Mouse (Mus musculus): ENCODE measurements at regions not wholly inside any gene's neighbourhood (a gene's known extent, or its start where the extent isn't known, plus 50 kb on each side); places are given as distances from the start of the nearest gene placed in this dataset.

DNA sequence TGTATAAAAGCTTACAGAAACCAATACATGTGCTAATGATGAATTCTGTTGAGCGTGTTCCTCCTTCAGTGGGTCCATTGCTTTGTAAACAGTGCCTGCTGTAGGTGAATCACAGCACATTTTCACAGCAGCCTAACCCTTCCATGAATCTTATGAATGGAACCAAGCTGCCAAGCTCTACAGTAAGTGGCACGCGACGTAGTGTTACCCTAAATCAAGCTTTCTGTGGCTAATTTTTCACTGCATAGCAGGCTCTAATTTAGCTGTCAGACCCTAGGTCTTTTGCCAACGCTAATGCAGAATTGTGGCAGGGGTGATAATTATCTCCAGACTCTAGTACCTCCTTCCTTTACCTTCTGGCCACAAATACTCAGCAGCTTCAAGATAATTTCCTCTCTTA is 339.0 kb upstream of the Ercc4 start:
- Histone ChIP-seq H3K4me3 (ENCODE audit: control insufficient read depth, low read depth, low read length) (no peak overlapping the region), H3K27ac (ENCODE audit: control insufficient read depth, insufficient read depth, low read depth, low read length) (no peak overlapping the region), H3K36me3 (ENCODE audit: control insufficient read depth, insufficient read depth, low read length) (no peaks in the 10 kb centered on the region), H3K27me3 (ENCODE audit: control insufficient read depth, insufficient read depth, low read length) (no peaks in the 10 kb centered on the region), H3K4me1 (ENCODE audit: control insufficient read depth, insufficient read depth, low read length) (no peaks in the 10 kb centered on the region)
- TF ChIP-seq CTCF (IDR thresholded peaks at IDR 0.05; ENCODE audit: control insufficient read depth, insufficient read depth, insufficient replicate concordance, low read depth, low read length) = no peak

DNA sequence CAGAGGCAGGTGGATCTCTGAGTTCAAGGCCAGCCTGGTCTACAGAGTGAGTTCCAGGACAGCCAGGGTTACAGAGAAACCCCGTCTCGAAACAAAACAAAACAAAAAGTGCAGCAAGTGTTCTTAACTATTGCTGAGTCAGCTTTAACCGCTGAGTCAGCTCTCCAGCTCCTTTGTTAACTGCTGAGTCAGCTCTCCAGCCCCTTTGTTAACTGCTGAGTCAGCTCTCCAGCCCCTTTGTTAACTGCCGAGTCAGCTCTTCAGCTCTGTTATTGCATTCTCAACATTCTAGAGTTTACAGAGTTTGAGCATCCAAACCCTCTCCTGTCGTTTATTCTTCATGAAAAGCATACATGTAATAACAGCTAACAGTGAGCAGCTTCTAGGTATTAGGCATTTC is 336.9 kb upstream of the Ercc4 start:
- Histone ChIP-seq H3K27me3 (ENCODE audit: control insufficient read depth, insufficient read depth, low read length) (no peaks in the 10 kb centered on the region), H3K4me1 (ENCODE audit: control insufficient read depth, insufficient read depth, low read length) (no peaks in the 10 kb centered on the region), H3K4me3 (ENCODE audit: control insufficient read depth, low read depth, low read length) (no peak overlapping the region), H3K36me3 (ENCODE audit: control insufficient read depth, insufficient read depth, low read length) (no peaks in the 10 kb centered on the region), H3K27ac (ENCODE audit: control insufficient read depth, insufficient read depth, low read depth, low read length) (no peak overlapping the region)
- TF ChIP-seq CTCF (IDR thresholded peaks at IDR 0.05; ENCODE audit: control insufficient read depth, insufficient read depth, insufficient replicate concordance, low read depth, low read length) (no peak), POLR2A (IDR thresholded peaks at IDR 0.05; ENCODE audit: control insufficient read depth, low read depth, low read length) (no peak)

DNA sequence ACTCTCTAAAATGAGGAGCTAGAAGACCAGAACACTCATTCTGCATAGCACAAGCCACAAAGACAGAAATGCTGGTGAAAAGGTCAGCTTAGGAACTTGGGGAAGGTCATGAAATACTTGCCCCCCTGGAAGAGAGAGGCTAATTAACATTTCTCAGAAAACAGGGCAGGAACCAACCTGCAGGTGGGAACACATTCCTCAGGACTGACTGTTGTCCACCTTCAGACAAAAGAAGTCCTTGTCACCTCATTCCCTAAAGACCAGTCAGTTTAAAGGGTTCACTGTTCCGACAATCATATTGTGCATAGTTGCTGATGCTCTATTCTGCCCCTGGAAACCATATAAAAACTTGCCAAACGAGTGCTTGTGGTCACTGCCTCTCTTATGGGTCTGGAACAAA is 333.6 kb upstream of the Ercc4 start:
- Histone ChIP-seq H3K27ac (ENCODE audit: control insufficient read depth, insufficient read depth, low read depth, low read length) (no peak overlapping the region), H3K27me3 (ENCODE audit: control insufficient read depth, insufficient read depth, low read length) (no peaks in the 10 kb centered on the region), H3K36me3 (ENCODE audit: control insufficient read depth, insufficient read depth, low read length) (no peaks in the 10 kb centered on the region), H3K4me3 (ENCODE audit: control insufficient read depth, low read depth, low read length) (no peak overlapping the region), H3K4me1 (ENCODE audit: control insufficient read depth, insufficient read depth, low read length) (no peaks in the 10 kb centered on the region)
- no peak for TF ChIP-seq POLR2A (IDR thresholded peaks at IDR 0.05; ENCODE audit: control insufficient read depth, low read depth, low read length)
- no peak for TF ChIP-seq CTCF (IDR thresholded peaks at IDR 0.05; ENCODE audit: control insufficient read depth, insufficient read depth, insufficient replicate concordance, low read depth, low read length)

DNA sequence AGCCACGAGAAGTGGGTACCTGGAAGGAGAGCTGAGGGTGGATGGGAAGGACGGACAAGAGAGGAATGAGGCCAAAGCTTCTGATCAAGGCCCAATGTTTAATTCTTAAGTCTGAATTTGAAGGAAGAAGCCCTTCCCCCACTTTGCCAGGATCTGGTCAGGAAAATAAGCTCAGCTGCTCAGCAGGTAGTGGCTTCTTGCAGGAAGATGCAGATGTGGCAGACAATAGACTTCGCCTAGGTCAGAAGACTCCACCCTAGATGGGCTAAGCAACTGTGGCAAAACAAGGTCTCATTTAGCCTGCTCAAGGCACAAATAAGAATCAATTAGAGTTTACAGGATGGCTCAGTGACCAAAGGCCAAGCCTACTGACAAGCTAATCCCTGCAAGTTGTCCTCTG is 330.4 kb upstream of the Ercc4 start:
- no peaks in the 10 kb centered on the region for H3K36me3 ChIP-seq (ENCODE audit: control insufficient read depth, insufficient read depth, low read length)
- no peaks in the 10 kb centered on the region for H3K27me3 ChIP-seq (ENCODE audit: control insufficient read depth, insufficient read depth, low read length)
- no peak overlapping the region for H3K27ac ChIP-seq (ENCODE audit: control insufficient read depth, insufficient read depth, low read depth, low read length)
- peak overlapping the region; percentile 32 for H3K4me3 ChIP-seq (ENCODE audit: control insufficient read depth, low read depth, low read length)
- no peaks in the 10 kb centered on the region for H3K4me1 ChIP-seq (ENCODE audit: control insufficient read depth, insufficient read depth, low read length)
- TF ChIP-seq POLR2A (IDR thresholded peaks at IDR 0.05; ENCODE audit: control insufficient read depth, low read depth, low read length) (no peak), CTCF (IDR thresholded peaks at IDR 0.05; ENCODE audit: control insufficient read depth, insufficient read depth, insufficient replicate concordance, low read depth, low read length) (no peak)

DNA sequence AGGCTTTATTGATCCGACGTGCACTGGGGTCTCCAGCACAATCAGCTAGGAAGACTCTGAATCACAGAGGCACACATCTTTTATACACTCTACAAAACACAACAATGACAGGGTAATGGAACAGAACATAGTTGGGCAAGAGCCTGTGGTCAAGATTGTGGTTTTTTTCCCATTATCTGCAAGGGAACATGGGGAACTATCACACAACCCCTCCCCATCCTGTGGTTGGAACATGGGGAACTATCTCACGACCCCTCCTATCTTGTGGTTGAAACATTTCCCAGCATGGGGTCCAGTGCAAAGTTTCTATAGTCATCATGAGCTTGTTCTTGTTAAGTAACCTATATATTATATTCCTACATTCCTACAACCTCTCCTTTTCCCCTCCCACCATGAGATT is 328.8 kb upstream of the Ercc4 start:
- TF ChIP-seq CTCF (IDR thresholded peaks at IDR 0.05; ENCODE audit: control insufficient read depth, insufficient read depth, insufficient replicate concordance, low read depth, low read length) = no peak
- H3K4me3 ChIP-seq (ENCODE audit: control insufficient read depth, low read depth, low read length) = no peak overlapping the region
- H3K36me3 ChIP-seq (ENCODE audit: control insufficient read depth, insufficient read depth, low read length) = no peaks in the 10 kb centered on the region
- H3K4me1 ChIP-seq (ENCODE audit: control insufficient read depth, insufficient read depth, low read length) = no peaks in the 10 kb centered on the region
- no peak overlapping the region for H3K27ac ChIP-seq (ENCODE audit: control insufficient read depth, insufficient read depth, low read depth, low read length)
- H3K27me3 ChIP-seq (ENCODE audit: control insufficient read depth, insufficient read depth, low read length) = no peaks in the 10 kb centered on the region

DNA sequence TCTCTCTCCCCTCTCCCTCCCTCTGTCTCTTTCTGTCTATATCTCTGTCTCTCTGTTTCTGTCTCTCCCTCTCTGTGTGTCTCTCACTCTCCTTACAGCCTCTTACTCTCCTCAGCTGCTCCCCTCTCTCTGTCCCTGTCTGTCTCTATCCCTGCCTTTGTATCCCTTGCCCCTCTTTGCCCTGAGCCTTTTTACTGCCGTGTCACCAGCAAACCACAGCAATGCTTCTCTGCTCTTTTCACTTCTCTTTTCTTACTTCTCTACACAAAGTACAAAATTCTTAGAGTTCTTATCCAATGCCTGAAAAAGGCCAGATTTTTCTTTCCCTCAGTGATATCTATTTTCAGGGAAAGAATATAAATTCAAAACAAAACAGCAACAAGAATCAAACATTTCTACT is 323.7 kb upstream of the Ercc4 start:
- Histone ChIP-seq H3K4me1 (ENCODE audit: control insufficient read depth, insufficient read depth, low read length) (no peaks in the 10 kb centered on the region), H3K4me3 (ENCODE audit: control insufficient read depth, low read depth, low read length) (no peak overlapping the region), H3K27me3 (ENCODE audit: control insufficient read depth, insufficient read depth, low read length) (no peaks in the 10 kb centered on the region), H3K36me3 (ENCODE audit: control insufficient read depth, insufficient read depth, low read length) (no peaks in the 10 kb centered on the region), H3K27ac (ENCODE audit: control insufficient read depth, insufficient read depth, low read depth, low read length) (no peak overlapping the region)
- TF ChIP-seq CTCF (IDR thresholded peaks at IDR 0.05; ENCODE audit: control insufficient read depth, insufficient read depth, insufficient replicate concordance, low read depth, low read length) = no peak
- no peak for TF ChIP-seq POLR2A (IDR thresholded peaks at IDR 0.05; ENCODE audit: control insufficient read depth, low read depth, low read length)

DNA sequence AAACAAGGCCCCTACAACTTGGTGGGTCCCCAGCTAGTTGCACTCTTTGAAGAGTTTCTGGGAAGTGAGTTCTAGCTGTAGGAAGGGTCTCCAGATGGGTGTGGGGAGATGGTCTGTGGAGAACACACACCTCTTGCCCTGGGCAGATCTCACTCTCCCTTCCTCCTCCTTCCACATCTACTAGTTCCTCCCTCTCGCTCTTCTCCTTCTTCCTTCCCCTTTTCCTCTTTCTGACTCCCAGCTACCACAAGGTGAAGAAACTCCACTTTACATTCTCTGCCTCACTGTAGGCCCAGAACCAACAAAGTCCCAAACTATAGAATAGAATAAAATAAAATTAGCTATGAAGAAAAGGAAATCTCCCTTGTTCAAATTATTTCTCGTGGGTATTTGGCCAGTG is 311.0 kb upstream of the Ercc4 start:
- Histone ChIP-seq H3K4me1 (ENCODE audit: control insufficient read depth, insufficient read depth, low read length) (no peaks in the 10 kb centered on the region), H3K36me3 (ENCODE audit: control insufficient read depth, insufficient read depth, low read length) (no peaks in the 10 kb centered on the region), H3K27me3 (ENCODE audit: control insufficient read depth, insufficient read depth, low read length) (no peaks in the 10 kb centered on the region), H3K4me3 (ENCODE audit: control insufficient read depth, low read depth, low read length) (no peak overlapping the region), H3K27ac (ENCODE audit: control insufficient read depth, insufficient read depth, low read depth, low read length) (no peak overlapping the region)
- TF ChIP-seq POLR2A (IDR thresholded peaks at IDR 0.05; ENCODE audit: control insufficient read depth, low read depth, low read length) = no peak
- TF ChIP-seq CTCF (IDR thresholded peaks at IDR 0.05; ENCODE audit: control insufficient read depth, insufficient read depth, insufficient replicate concordance, low read depth, low read length) = no peak

DNA sequence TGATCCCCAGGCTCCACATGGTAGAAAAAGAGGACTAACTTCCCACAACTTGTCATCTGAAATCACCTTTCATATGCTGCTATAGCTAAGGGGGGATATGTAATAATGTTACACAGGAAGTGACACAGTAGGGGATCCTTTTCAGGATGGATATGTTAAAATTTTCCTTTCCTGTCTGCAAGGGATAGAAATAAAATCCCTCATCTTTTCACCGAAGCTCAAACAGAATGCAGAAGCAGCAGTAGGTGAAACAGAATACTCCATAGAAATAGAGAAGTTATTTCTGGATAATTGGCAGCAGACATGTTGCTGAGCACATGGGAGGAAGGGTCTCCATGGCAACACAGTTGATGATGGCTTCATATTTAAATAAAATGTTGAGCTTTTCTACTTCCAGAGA is 309.3 kb upstream of the Ercc4 start:
- H3K27ac ChIP-seq (ENCODE audit: control insufficient read depth, insufficient read depth, low read depth, low read length) = no peak overlapping the region
- H3K27me3 ChIP-seq (ENCODE audit: control insufficient read depth, insufficient read depth, low read length) = no peaks in the 10 kb centered on the region
- TF ChIP-seq POLR2A (IDR thresholded peaks at IDR 0.05; ENCODE audit: control insufficient read depth, low read depth, low read length) = no peak
- TF ChIP-seq CTCF (IDR thresholded peaks at IDR 0.05; ENCODE audit: control insufficient read depth, insufficient read depth, insufficient replicate concordance, low read depth, low read length) = no peak
- H3K36me3 ChIP-seq (ENCODE audit: control insufficient read depth, insufficient read depth, low read length) = no peaks in the 10 kb centered on the region
- no peak overlapping the region for H3K4me3 ChIP-seq (ENCODE audit: control insufficient read depth, low read depth, low read length)
- H3K4me1 ChIP-seq (ENCODE audit: control insufficient read depth, insufficient read depth, low read length) = no peaks in the 10 kb centered on the region
